Mouse (Mus musculus): ENCODE measurements around the gene Nexn. TPM values are rescaled to one million over a fixed set of nuclear protein-coding genes. Genes with fewer than 3 reads are reported as not detected.
"Not testable (repeated sequence)": the region's sequence is repeated elsewhere in the genome, so short reads cannot be mapped to it uniquely, and the experiment has no call there.

The Nexn gene
- total RNA-seq, 1 experiment: 3.1 TPM

DNA sequence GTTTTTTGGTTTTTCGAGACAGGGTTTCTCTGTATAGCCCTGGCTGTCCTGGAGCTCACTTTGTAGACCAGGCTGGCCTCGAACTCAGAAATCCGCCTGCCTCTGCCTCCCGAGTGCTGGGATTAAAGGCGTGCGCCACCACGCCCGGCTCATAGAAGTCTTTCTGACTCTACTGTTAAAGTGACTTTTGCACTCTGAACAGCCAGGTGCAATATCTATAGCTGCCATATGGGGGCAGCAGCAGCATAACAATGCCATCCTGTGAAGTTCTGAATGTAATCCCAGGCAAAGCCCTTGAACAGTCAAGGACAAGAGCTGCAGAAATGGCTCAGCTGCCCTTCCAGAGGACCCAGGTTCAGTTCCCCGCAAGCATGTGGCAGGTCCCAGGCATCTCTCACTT lies 6.7 kb downstream of the Nexn start:
- H3K9me3 ChIP-seq (ENCODE audit: control insufficient read depth, insufficient read depth, low read depth, low read length); H3K4me1 ChIP-seq (ENCODE audit: control insufficient read depth in 2 of 2, insufficient read depth in 2 of 2, low read length in 2 of 2, poor library complexity in 1 of 2); H3K36me3 ChIP-seq (ENCODE audit: control insufficient read depth, insufficient read depth, low read length, poor library complexity, severe bottlenecking); in situ Hi-C loops (cut with MboI; ENCODE audit: low sequenced_read_pairs in 2 of 2, unreplicated experiment in 2 of 2); H3K27ac ChIP-seq (ENCODE audit: insufficient read depth, low read depth, low read length, poor library complexity, severe bottlenecking); H3K9ac ChIP-seq (ENCODE audit: insufficient read depth, low read depth, low read length, poor library complexity, severe bottlenecking); H3K4me3 ChIP-seq (ENCODE audit: insufficient read depth in 1 of 2, low read depth in 1 of 2, low read length in 2 of 2, poor library complexity in 1 of 2, severe bottlenecking in 1 of 2): not testable (repeated sequence)
- TF ChIP-seq ZC3H11A (IDR thresholded peaks at IDR 0.05; ENCODE audit: borderline replicate concordance, low read depth, low read length): peak; percentile 42; the same call in 1 of the 2 replicates
- DNase-seq (ENCODE audit: low read depth, low spot score): peak; percentile 68

DNA sequence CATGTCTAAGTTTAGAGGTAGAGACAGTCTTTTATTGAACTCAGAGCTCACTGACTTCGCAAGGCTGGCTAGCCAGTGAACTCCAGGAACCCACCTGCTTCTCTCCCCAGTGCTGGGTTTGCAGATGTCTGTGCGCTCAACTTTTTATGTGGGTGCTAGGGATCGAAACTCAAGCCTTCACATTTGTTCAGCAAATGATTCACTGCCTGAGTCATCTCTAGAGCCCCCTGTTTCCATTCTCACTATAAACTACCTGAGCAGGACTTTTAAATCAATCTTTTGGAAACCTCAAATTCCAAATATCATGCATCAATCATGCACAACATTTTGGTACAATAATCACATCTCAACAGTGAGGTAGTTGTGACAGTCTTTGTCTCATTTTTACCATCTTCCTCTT lies 8.6 kb downstream of the Nexn start:
- no peak overlapping the region for H3K27ac ChIP-seq (ENCODE audit: insufficient read depth, low read depth, low read length, poor library complexity, severe bottlenecking)
- TF ChIP-seq ZC3H11A (IDR thresholded peaks at IDR 0.05; ENCODE audit: borderline replicate concordance, low read depth, low read length) (no peak), MAFK (IDR thresholded peaks at IDR 0.05; ENCODE audit: insufficient read depth, low read depth, low read length) (no peak), ZNF384 (IDR thresholded peaks at IDR 0.05; ENCODE audit: low read depth, low read length) (no peak), CHD2 (IDR thresholded peaks at IDR 0.05; ENCODE audit: low read depth, low read length) (no peak), HCFC1 (IDR thresholded peaks at IDR 0.05; ENCODE audit: borderline replicate concordance, insufficient read depth, low read length) (no peak)
- no peaks in the 10 kb centered on the region for H3K4me1 ChIP-seq (ENCODE audit: control insufficient read depth in 2 of 2, insufficient read depth in 2 of 2, low read length in 2 of 2, poor library complexity in 1 of 2)
- in situ Hi-C loops (cut with MboI; ENCODE audit: low sequenced_read_pairs in 2 of 2, unreplicated experiment in 2 of 2): no loop called here
- DNase-seq (ENCODE audit: low read depth, low spot score): no peak
- no peaks in the 10 kb centered on the region for H3K9me3 ChIP-seq (ENCODE audit: control insufficient read depth, insufficient read depth, low read depth, low read length)
- H3K9ac ChIP-seq (ENCODE audit: insufficient read depth, low read depth, low read length, poor library complexity, severe bottlenecking): no peak overlapping the region
- no peak overlapping the region for H3K4me3 ChIP-seq (ENCODE audit: insufficient read depth in 1 of 2, low read depth in 1 of 2, low read length in 2 of 2, poor library complexity in 1 of 2, severe bottlenecking in 1 of 2)
- H3K36me3 ChIP-seq (ENCODE audit: control insufficient read depth, insufficient read depth, low read length, poor library complexity, severe bottlenecking): no peaks in the 10 kb centered on the region

DNA sequence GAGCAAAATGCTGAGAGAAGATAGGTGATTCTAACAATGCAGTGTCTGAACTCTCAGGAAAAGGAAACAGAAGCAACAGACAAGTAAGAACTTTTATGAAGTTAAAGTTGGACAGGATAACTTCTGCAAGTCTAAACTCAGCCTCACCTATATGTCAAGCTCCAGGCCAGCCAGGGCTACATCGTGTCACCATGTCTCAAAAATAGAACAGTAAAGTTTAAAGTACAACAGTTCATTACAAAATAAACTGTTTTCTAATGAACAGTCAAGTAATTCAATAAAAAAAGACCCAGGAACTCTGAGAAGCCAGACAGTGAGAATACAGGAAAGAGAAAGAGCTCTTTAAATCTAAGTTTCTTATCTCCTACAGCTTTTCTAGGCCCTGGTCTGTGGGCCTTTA lies 15.7 kb downstream of the Nexn start:
- H3K36me3 ChIP-seq (ENCODE audit: control insufficient read depth, insufficient read depth, low read length, poor library complexity, severe bottlenecking): no peaks in the 10 kb centered on the region
- in situ Hi-C loops (cut with MboI; ENCODE audit: low sequenced_read_pairs in 2 of 2, unreplicated experiment in 2 of 2): no loop called here
- no peak for DNase-seq (ENCODE audit: low read depth, low spot score)

DNA sequence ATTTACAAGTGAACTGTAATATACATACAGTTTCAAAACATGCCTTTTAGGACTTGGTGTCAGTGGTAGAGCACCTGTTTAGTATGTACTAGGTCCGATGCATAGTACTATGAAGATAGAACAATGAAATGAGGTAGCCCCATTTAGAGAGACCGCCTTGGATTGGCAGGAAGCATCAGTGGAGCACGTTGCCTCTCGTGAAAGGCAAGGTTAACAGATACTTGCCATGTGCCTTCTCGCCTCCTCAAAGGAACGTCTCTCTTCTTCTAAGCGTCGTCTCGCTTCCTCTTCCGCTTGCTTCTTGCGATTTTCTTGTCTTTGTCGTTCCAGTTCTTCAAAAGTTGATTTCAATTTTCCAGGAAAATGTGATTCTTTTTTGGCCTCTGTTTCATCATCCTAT lies 18.4 kb downstream of the Nexn start:
- H3K9ac ChIP-seq (ENCODE audit: insufficient read depth, low read depth, low read length, poor library complexity, severe bottlenecking): no peak overlapping the region
- H3K27ac ChIP-seq (ENCODE audit: insufficient read depth, low read depth, low read length, poor library complexity, severe bottlenecking): no peak overlapping the region
- H3K9me3 ChIP-seq (ENCODE audit: control insufficient read depth, insufficient read depth, low read depth, low read length): no peaks in the 10 kb centered on the region
- TF ChIP-seq HCFC1 (IDR thresholded peaks at IDR 0.05; ENCODE audit: borderline replicate concordance, insufficient read depth, low read length) (no peak), CHD2 (IDR thresholded peaks at IDR 0.05; ENCODE audit: low read depth, low read length) (no peak), MAFK (IDR thresholded peaks at IDR 0.05; ENCODE audit: insufficient read depth, low read depth, low read length) (no peak), ZNF384 (IDR thresholded peaks at IDR 0.05; ENCODE audit: low read depth, low read length) (no peak), ZC3H11A (IDR thresholded peaks at IDR 0.05; ENCODE audit: borderline replicate concordance, low read depth, low read length) (no peak)
- no peak for DNase-seq (ENCODE audit: low read depth, low spot score)
- no peaks in the 10 kb centered on the region for H3K36me3 ChIP-seq (ENCODE audit: control insufficient read depth, insufficient read depth, low read length, poor library complexity, severe bottlenecking)
- H3K4me3 ChIP-seq (ENCODE audit: insufficient read depth in 1 of 2, low read depth in 1 of 2, low read length in 2 of 2, poor library complexity in 1 of 2, severe bottlenecking in 1 of 2): no peak overlapping the region
- H3K4me1 ChIP-seq (ENCODE audit: control insufficient read depth in 2 of 2, insufficient read depth in 2 of 2, low read length in 2 of 2, poor library complexity in 1 of 2): no peaks in the 10 kb centered on the region
- in situ Hi-C loops (cut with MboI; ENCODE audit: low sequenced_read_pairs in 2 of 2, unreplicated experiment in 2 of 2): no loop called here

More for the DNA sequence above, 15.7 kb downstream of the Nexn start:
- TF ChIP-seq MAFK (IDR thresholded peaks at IDR 0.05; ENCODE audit: insufficient read depth, low read depth, low read length) (no peak), ZNF384 (IDR thresholded peaks at IDR 0.05; ENCODE audit: low read depth, low read length) (no peak), CHD2 (IDR thresholded peaks at IDR 0.05; ENCODE audit: low read depth, low read length) (no peak), HCFC1 (IDR thresholded peaks at IDR 0.05; ENCODE audit: borderline replicate concordance, insufficient read depth, low read length) (no peak), ZC3H11A (IDR thresholded peaks at IDR 0.05; ENCODE audit: borderline replicate concordance, low read depth, low read length) (no peak)
- no peak overlapping the region for H3K4me3 ChIP-seq (ENCODE audit: insufficient read depth in 1 of 2, low read depth in 1 of 2, low read length in 2 of 2, poor library complexity in 1 of 2, severe bottlenecking in 1 of 2)
- H3K4me1 ChIP-seq (ENCODE audit: control insufficient read depth in 2 of 2, insufficient read depth in 2 of 2, low read length in 2 of 2, poor library complexity in 1 of 2): no peaks in the 10 kb centered on the region
- no peak overlapping the region for H3K27ac ChIP-seq (ENCODE audit: insufficient read depth, low read depth, low read length, poor library complexity, severe bottlenecking)
- H3K9ac ChIP-seq (ENCODE audit: insufficient read depth, low read depth, low read length, poor library complexity, severe bottlenecking): no peak overlapping the region
- no peaks in the 10 kb centered on the region for H3K9me3 ChIP-seq (ENCODE audit: control insufficient read depth, insufficient read depth, low read depth, low read length)

DNA sequence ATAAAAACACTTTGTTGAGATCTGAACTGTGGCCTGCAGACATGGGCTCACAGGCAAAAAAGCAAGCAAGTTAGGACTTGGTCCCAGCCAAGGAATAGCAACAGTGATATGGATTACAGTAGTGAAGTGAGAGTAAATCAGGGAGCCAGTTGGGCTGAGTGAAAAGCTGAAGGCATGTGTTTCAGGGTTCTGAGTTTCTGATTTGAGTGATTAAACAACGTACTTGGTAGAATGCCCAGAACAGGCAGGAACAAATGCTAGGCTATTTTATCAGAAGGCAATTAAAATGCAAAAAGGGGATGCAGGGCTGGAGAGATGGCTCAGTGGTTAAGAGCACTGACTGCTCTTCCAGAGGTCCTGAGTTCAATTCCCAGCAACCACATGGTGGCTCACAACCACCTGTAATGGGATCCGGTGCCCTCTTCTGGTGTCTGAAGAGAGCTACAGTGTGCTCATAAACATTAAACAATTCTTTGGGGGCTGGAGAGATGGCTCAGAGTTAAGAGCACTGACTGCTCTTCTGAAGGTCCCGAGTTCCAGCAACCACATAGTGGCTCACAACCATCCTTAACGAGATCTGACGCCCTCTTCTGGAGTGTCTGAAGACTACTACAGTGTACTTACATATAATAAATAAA lies 20.8 kb downstream of the Nexn start:
- no peak for DNase-seq (ENCODE audit: low read depth, low spot score)
- Histone ChIP-seq H3K9ac (ENCODE audit: insufficient read depth, low read depth, low read length, poor library complexity, severe bottlenecking) (no peak overlapping the region), H3K36me3 (ENCODE audit: control insufficient read depth, insufficient read depth, low read length, poor library complexity, severe bottlenecking) (no peaks in the 10 kb centered on the region), H3K4me3 (ENCODE audit: insufficient read depth in 1 of 2, low read depth in 1 of 2, low read length in 2 of 2, poor library complexity in 1 of 2, severe bottlenecking in 1 of 2) (no peak overlapping the region), H3K4me1 (ENCODE audit: control insufficient read depth in 2 of 2, insufficient read depth in 2 of 2, low read length in 2 of 2, poor library complexity in 1 of 2) (no peaks in the 10 kb centered on the region), H3K27ac (ENCODE audit: insufficient read depth, low read depth, low read length, poor library complexity, severe bottlenecking) (no peak overlapping the region), H3K9me3 (ENCODE audit: control insufficient read depth, insufficient read depth, low read depth, low read length) (no peaks in the 10 kb centered on the region)
- in situ Hi-C loops (cut with MboI; ENCODE audit: low sequenced_read_pairs in 2 of 2, unreplicated experiment in 2 of 2): no loop called here
- TF ChIP-seq HCFC1 (IDR thresholded peaks at IDR 0.05; ENCODE audit: borderline replicate concordance, insufficient read depth, low read length) (no peak), ZC3H11A (IDR thresholded peaks at IDR 0.05; ENCODE audit: borderline replicate concordance, low read depth, low read length) (no peak), CHD2 (IDR thresholded peaks at IDR 0.05; ENCODE audit: low read depth, low read length) (no peak), MAFK (IDR thresholded peaks at IDR 0.05; ENCODE audit: insufficient read depth, low read depth, low read length) (no peak), ZNF384 (IDR thresholded peaks at IDR 0.05; ENCODE audit: low read depth, low read length) (no peak)

All from ES-E14 (cell line).